Mouse (Mus musculus) MEL (cell line): ENCODE results near the gene Mylk. TPM values are rescaled to one million over a fixed set of nuclear protein-coding genes. Genes with fewer than 3 reads are reported as not detected.

Experiments
- DNase-seq: peaks from one replicate; pipeline ENCODE4 v3.0.0; 2011; ENCODE audit warnings: low read depth, low spot score
- H3K27ac ChIP-seq: 2 replicates; pipeline ENCODE4 v1.5.1; 2012; ENCODE audit warnings: low read depth, mild to moderate bottlenecking, control low read depth, low read length, moderate library complexity; ENCODE audit not compliant: control insufficient read depth
- H3K27me3 ChIP-seq, 2 experiments: fragments of 150-350 bp in 1 of 2; sonication (generic) in 1 of 2; 2 replicates each; pipeline ENCODE4 v1.6.1; 2012; ENCODE audit warnings: low read length in 2 of 2, mild to moderate bottlenecking in 2 of 2, improper control_type of control experiment in 1 of 2, moderate library complexity in 1 of 2; ENCODE audit not compliant: insufficient read depth in 2 of 2, control insufficient read depth in 1 of 2
- H3K36me3 ChIP-seq, 2 experiments: 2 replicates each; pipeline ENCODE4 v1.6.1; 2012 to 2014; ENCODE audit warnings: low read length in 2 of 2, improper control_type of control experiment in 1 of 2, inconsistent platforms in 1 of 2, mild to moderate bottlenecking in 1 of 2; ENCODE audit not compliant: insufficient read depth in 2 of 2, control insufficient read depth in 1 of 2
- H3K4me1 ChIP-seq, 2 experiments: fragments of 150-350 bp in 1 of 2; sonication (generic) in 1 of 2; 2 replicates each; pipeline ENCODE4 v1.6.1; 2012; ENCODE audit warnings: low read length in 2 of 2, improper control_type of control experiment in 1 of 2, mild to moderate bottlenecking in 1 of 2; ENCODE audit not compliant: insufficient read depth in 2 of 2, control insufficient read depth in 1 of 2
- H3K4me3 ChIP-seq, 2 experiments: fragments of 150-350 bp in 1 of 2; sonication (generic) in 1 of 2; 2 replicates each; pipeline ENCODE4 v1.5.1; 2012; ENCODE audit warnings: low read depth in 2 of 2, low read length in 2 of 2, mild to moderate bottlenecking in 2 of 2, moderate library complexity in 2 of 2, control low read depth in 1 of 2, improper control_type of control experiment in 1 of 2; ENCODE audit not compliant: control insufficient read depth in 1 of 2, insufficient read depth in 1 of 2
- H3K79me2 ChIP-seq: 2 replicates; pipeline ENCODE4 v1.6.1; 2012; ENCODE audit warnings: mild to moderate bottlenecking, low read length, moderate library complexity; ENCODE audit not compliant: control insufficient read depth, poor library complexity, insufficient read depth
- H3K9ac ChIP-seq: 2 replicates; pipeline ENCODE4 v1.6.1; 2012; ENCODE audit warnings: low read depth, mild to moderate bottlenecking, control low read depth, low read length, moderate library complexity; ENCODE audit not compliant: control insufficient read depth, poor library complexity, severe bottlenecking
- H3K9me3 ChIP-seq: fragments of 150-350 bp; sonication (generic); replicated peaks from 2 replicates; pipeline ENCODE4 v1.6.1; 2012; ENCODE audit warnings: mild to moderate bottlenecking, low read length, improper control_type of control experiment, moderate library complexity; ENCODE audit not compliant: insufficient read depth
- BHLHE40 ChIP-seq: IDR thresholded peaks from 2 replicates; pipeline ENCODE4 v1.6.1; 2012; ENCODE audit warnings: low read depth, mild to moderate bottlenecking, inconsistent platforms, low read length, improper control_type of control experiment, borderline replicate concordance
- CHD1 ChIP-seq: IDR thresholded peaks from 2 replicates; pipeline ENCODE4 v1.6.1; 2012; ENCODE audit warnings: low read depth, mild to moderate bottlenecking, inconsistent platforms, low read length, improper control_type of control experiment
- CTCF ChIP-seq, 3 experiments: IDR thresholded peaks in 2 of 3; conservative IDR thresholded peaks in 1 of 3; 2 replicates each; pipeline ENCODE4 v1.5.1; 2011 to 2012; ENCODE audit warnings: low read length in 3 of 3, low read depth in 2 of 3, mild to moderate bottlenecking in 2 of 3, improper control_type of control experiment in 1 of 3, inconsistent platforms in 1 of 3, mixed read lengths in 1 of 3, moderate library complexity in 1 of 3; ENCODE audit not compliant: control insufficient read depth in 1 of 3, insufficient read depth in 1 of 3, poor library complexity in 1 of 3, severe bottlenecking in 1 of 3
- ELF1 ChIP-seq: IDR thresholded peaks from 2 replicates; pipeline ENCODE4 v1.6.1; 2014; ENCODE audit warnings: low read depth, mild to moderate bottlenecking, inconsistent platforms, low read length, improper control_type of control experiment, moderate library complexity
- EP300 ChIP-seq, 2 experiments: IDR thresholded peaks; 2 replicates each; pipeline ENCODE4 v1.6.1; 2011; ENCODE audit warnings: improper control_type of control experiment in 2 of 2, low read length in 2 of 2, low read depth in 1 of 2, mild to moderate bottlenecking in 1 of 2
- ETS1 ChIP-seq: IDR thresholded peaks from 2 replicates; pipeline ENCODE4 v1.6.1; 2012; ENCODE audit warnings: low read depth, mild to moderate bottlenecking, inconsistent platforms, low read length, improper control_type of control experiment, moderate library complexity
- GABPA ChIP-seq: IDR thresholded peaks from 2 replicates; pipeline ENCODE4 v1.6.1; 2012; ENCODE audit warnings: low read depth, mild to moderate bottlenecking, inconsistent platforms, low read length, improper control_type of control experiment, moderate library complexity
- GATA1 ChIP-seq: IDR thresholded peaks from 2 replicates; pipeline ENCODE4 v1.6.1; 2011; ENCODE audit warnings: low read depth, low read length, improper control_type of control experiment
- HCFC1 ChIP-seq: IDR thresholded peaks from 2 replicates; pipeline ENCODE4 v1.6.1; 2012; ENCODE audit warnings: low read depth, mild to moderate bottlenecking, inconsistent platforms, low read length, improper control_type of control experiment, moderate library complexity
- JUND ChIP-seq: IDR thresholded peaks from 2 replicates; pipeline ENCODE4 v1.6.1; 2011; ENCODE audit warnings: low read depth, mild to moderate bottlenecking, improper control_type of control experiment, low read length
- MAZ ChIP-seq: IDR thresholded peaks from 2 replicates; pipeline ENCODE4 v1.6.1; 2012; ENCODE audit warnings: low read depth, mild to moderate bottlenecking, inconsistent platforms, low read length, improper control_type of control experiment
- MEF2A ChIP-seq: IDR thresholded peaks from 2 replicates; pipeline ENCODE4 v1.6.1; 2014; ENCODE audit warnings: low read depth, mild to moderate bottlenecking, inconsistent platforms, low read length, improper control_type of control experiment; ENCODE audit not compliant: poor library complexity, insufficient replicate concordance, severe bottlenecking; ENCODE audit errors: extremely low read depth
- MXI1 ChIP-seq: IDR thresholded peaks from 2 replicates; pipeline ENCODE4 v1.6.1; 2011; ENCODE audit warnings: mild to moderate bottlenecking, low read depth, low read length, improper control_type of control experiment
- MYC ChIP-seq: IDR thresholded peaks from 2 replicates; pipeline ENCODE4 v1.6.1; 2011; ENCODE audit warnings: low read depth, mild to moderate bottlenecking, low read length, improper control_type of control experiment, moderate library complexity
- NELFE ChIP-seq: IDR thresholded peaks from 2 replicates; pipeline ENCODE4 v1.6.1; 2011; ENCODE audit warnings: low read depth, low read length, improper control_type of control experiment
- POLR2A ChIP-seq, 2 experiments: IDR thresholded peaks; 2 replicates each; pipeline ENCODE4 v1.6.1; 2011 to 2012; ENCODE audit warnings: low read length in 2 of 2, mild to moderate bottlenecking in 2 of 2, control low read depth in 1 of 2, improper control_type of control experiment in 1 of 2, low read depth in 1 of 2, moderate library complexity in 1 of 2; ENCODE audit not compliant: control insufficient read depth in 1 of 2, insufficient read depth in 1 of 2, poor library complexity in 1 of 2
- RCOR1 ChIP-seq: IDR thresholded peaks from 2 replicates; pipeline ENCODE4 v1.6.1; 2012; ENCODE audit warnings: low read depth, mild to moderate bottlenecking, inconsistent platforms, low read length, improper control_type of control experiment
- SIN3A ChIP-seq: IDR thresholded peaks from 2 replicates; pipeline ENCODE4 v1.6.1; 2012; ENCODE audit warnings: low read length, improper control_type of control experiment, inconsistent platforms
- SMC3 ChIP-seq: IDR thresholded peaks from 2 replicates; pipeline ENCODE4 v1.6.1; 2011; ENCODE audit warnings: low read depth, low read length, improper control_type of control experiment
- TAL1 ChIP-seq: IDR thresholded peaks from 2 replicates; pipeline ENCODE4 v1.6.1; 2012; ENCODE audit warnings: mild to moderate bottlenecking, inconsistent platforms, low read length, moderate library complexity, mixed read lengths
- TCF12 ChIP-seq: IDR thresholded peaks from 2 replicates; pipeline ENCODE4 v1.6.1; 2014; ENCODE audit warnings: low read depth, mild to moderate bottlenecking, inconsistent platforms, low read length, improper control_type of control experiment, moderate library complexity
- UBTF ChIP-seq: IDR thresholded peaks from 2 replicates; pipeline ENCODE4 v1.6.1; 2012; ENCODE audit warnings: low read depth, mild to moderate bottlenecking, inconsistent platforms, low read length, improper control_type of control experiment, moderate library complexity, borderline replicate concordance; ENCODE audit not compliant: insufficient read depth
- USF1 ChIP-seq: IDR thresholded peaks from 2 replicates; pipeline ENCODE4 v1.6.1; 2014; ENCODE audit warnings: low read depth, mild to moderate bottlenecking, inconsistent platforms, low read length, improper control_type of control experiment, moderate library complexity
- USF2 ChIP-seq, 2 experiments: IDR thresholded peaks; 2 replicates each; pipeline ENCODE4 v1.6.1; 2011 to 2012; ENCODE audit warnings: improper control_type of control experiment in 2 of 2, low read length in 2 of 2, borderline replicate concordance in 1 of 2, inconsistent platforms in 1 of 2, low read depth in 1 of 2, mild to moderate bottlenecking in 1 of 2; ENCODE audit not compliant: insufficient read depth in 1 of 2
- ZMIZ1 ChIP-seq: IDR thresholded peaks from 2 replicates; pipeline ENCODE4 v1.6.1; 2012; ENCODE audit warnings: low read depth, mild to moderate bottlenecking, inconsistent platforms, low read length, improper control_type of control experiment, moderate library complexity
- ZNF384 ChIP-seq: IDR thresholded peaks from 2 replicates; pipeline ENCODE4 v1.6.1; 2012; ENCODE audit warnings: low read depth, mild to moderate bottlenecking, inconsistent platforms, low read length, improper control_type of control experiment
- polyA plus RNA-seq, 2 experiments: library from polyadenylated mRNA; stranded (reverse) in 1 of 2; unstranded in 1 of 2; fragments of >175 nt in 1 of 2; fragments of >200 nt in 1 of 2; gene quantifications; 2 replicates each; pipeline versions ENCODE4 v1.2.1 to v1.2.4; 2012; ENCODE audit warnings: low replicate concordance in 2 of 2, low read depth in 1 of 2; ENCODE audit not compliant: insufficient read length in 2 of 2, insufficient read depth in 1 of 2, missing spikeins in 1 of 2
- total RNA-seq: library from RNA; depleted of rRNA; stranded (reverse); fragments of 300-350 nt; gene quantifications from 2 replicates; pipeline ENCODE4 v1.2.3, GENCODE M21; 2012

Mylk gene
- total and polyA plus RNA-seq, 3 experiments = not detected

DNA sequence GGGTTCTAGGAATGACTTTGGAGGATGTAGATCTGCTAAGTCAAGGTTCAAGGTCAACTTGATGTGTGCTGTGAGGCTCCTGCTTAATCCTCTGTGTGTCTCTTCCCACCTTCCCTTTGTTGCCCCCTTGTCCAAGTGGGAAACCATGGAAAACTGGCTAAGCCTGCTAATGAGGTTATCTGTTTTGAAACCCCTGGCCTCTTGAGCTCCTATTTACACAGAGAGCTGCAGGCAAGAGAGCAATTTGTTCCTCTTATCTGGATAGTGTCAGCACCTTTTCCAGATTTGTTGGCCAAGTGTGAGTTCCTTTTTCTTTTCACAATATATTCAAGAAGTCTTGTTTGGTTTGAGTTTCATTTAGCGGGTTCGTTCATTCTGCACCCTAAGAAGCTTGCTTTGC is 186.3 kb downstream of the Mylk start:
- DNase-seq = no peak
- H3K79me2 ChIP-seq = no peaks in the 10 kb centered on the region
- H3K9ac ChIP-seq = no peak overlapping the region
- H3K27ac ChIP-seq = no peak overlapping the region
- no peaks in the 10 kb centered on the region; a peak in 1 of 4 replicates for H3K27me3 ChIP-seq
- H3K4me3 ChIP-seq = no peak overlapping the region
- no peaks in the 10 kb centered on the region for H3K36me3 ChIP-seq
- H3K4me1 ChIP-seq = no peaks in the 10 kb centered on the region
- H3K9me3 ChIP-seq = no peaks in the 10 kb centered on the region
- no peak for TF ChIP-seq BHLHE40
- TF ChIP-seq TAL1 = no peak
- TF ChIP-seq USF1 = no peak
- no peak for TF ChIP-seq SIN3A
- no peak for TF ChIP-seq SMC3
- TF ChIP-seq ELF1 = no peak
- no peak for TF ChIP-seq ZNF384
- no peak for TF ChIP-seq MYC
- no peak for TF ChIP-seq ETS1
- TF ChIP-seq MEF2A = no peak
- TF ChIP-seq CHD1 = no peak
- TF ChIP-seq HCFC1 = no peak
- no peak for TF ChIP-seq ZMIZ1

DNA sequence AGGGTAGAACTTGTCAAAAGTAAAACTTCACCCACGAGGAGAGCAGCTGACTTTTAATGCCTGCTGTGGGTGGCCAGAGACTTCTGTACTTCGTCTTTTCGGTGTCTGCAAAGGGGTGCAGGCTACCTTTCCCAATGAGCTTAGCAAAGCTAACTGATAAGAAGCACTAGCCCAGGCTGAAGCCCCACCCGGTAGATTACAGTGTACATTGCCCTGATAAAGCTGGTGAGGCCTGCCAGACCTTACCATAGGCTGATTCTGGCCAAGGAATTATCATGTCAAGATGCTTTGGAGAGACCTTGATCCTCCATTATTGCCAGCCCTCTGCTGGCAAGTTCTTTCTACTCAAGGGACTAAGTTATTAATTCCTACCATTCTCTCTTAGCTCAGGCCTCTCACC is 188.2 kb downstream of the Mylk start:
- no peak overlapping the region for H3K9ac ChIP-seq
- H3K9me3 ChIP-seq = no peaks in the 10 kb centered on the region
- H3K79me2 ChIP-seq = no peaks in the 10 kb centered on the region
- DNase-seq = no peak
- no peaks in the 10 kb centered on the region; a peak in 1 of 4 replicates for H3K27me3 ChIP-seq
- no peaks in the 10 kb centered on the region for H3K36me3 ChIP-seq
- no peaks in the 10 kb centered on the region for H3K4me1 ChIP-seq
- no peak overlapping the region for H3K27ac ChIP-seq
- H3K4me3 ChIP-seq = no peak overlapping the region
- TF ChIP-seq MAZ = no peak
- TF ChIP-seq USF2 (IDR thresholded peaks at IDR 0.05; ENCODE audit: borderline replicate concordance in 1 of 2, insufficient read depth in 1 of 2, low read depth in 1 of 2, low read length in 2 of 2) = no peak
- TF ChIP-seq TCF12 = no peak
- no peak for TF ChIP-seq ZMIZ1
- no peak for TF ChIP-seq POLR2A (IDR thresholded peaks at IDR 0.05; ENCODE audit: control insufficient read depth in 1 of 2, insufficient read depth in 1 of 2, low read depth in 1 of 2, low read length in 2 of 2, poor library complexity in 1 of 2)
- TF ChIP-seq CHD1 = no peak
- no peak for TF ChIP-seq JUND
- no peak for TF ChIP-seq SIN3A
- no peak for TF ChIP-seq MXI1
- no peak for TF ChIP-seq UBTF
- no peak for TF ChIP-seq CTCF (IDR thresholded peaks at IDR 0.05 in 2 of 3, conservative IDR thresholded peaks at IDR 0.05 in 1 of 3; ENCODE audit: control insufficient read depth in 1 of 3, insufficient read depth in 1 of 3, low read depth in 2 of 3, low read length in 3 of 3, poor library complexity in 1 of 3, severe bottlenecking in 1 of 3)
- no peak for TF ChIP-seq GABPA
- no peak for TF ChIP-seq RCOR1
- no peak for TF ChIP-seq ZNF384
- no peak for TF ChIP-seq EP300 (IDR thresholded peaks at IDR 0.05; ENCODE audit: low read depth in 1 of 2, low read length in 2 of 2)
- TF ChIP-seq BHLHE40 = no peak
- TF ChIP-seq ETS1 = no peak
- TF ChIP-seq NELFE = no peak
- TF ChIP-seq GATA1 = no peak
- TF ChIP-seq MEF2A = no peak
